Mouse (Mus musculus): ENCODE results near the gene Ccdc187. TPM values are rescaled to one million over a fixed set of nuclear protein-coding genes. Genes with fewer than 3 reads are reported as not detected.

Ccdc187 gene
- polyA plus RNA-seq, 1 experiment: 2.2 TPM

- H3K4me1 ChIP-seq (ENCODE audit: control insufficient read depth, insufficient read depth, low read length): peaks cover 11% of the 10 kb centered on the region
- TF ChIP-seq CTCF (IDR thresholded peaks at IDR 0.05; ENCODE audit: extremely low read depth, insufficient read depth, low read length): no peak
- TF ChIP-seq POLR2A (IDR thresholded peaks at IDR 0.05; ENCODE audit: extremely low read depth, insufficient read depth, low read length): no peak
Measured at GRCm38 (mm10) chr2:26234771-26235170, 59.6 kb downstream of the Ccdc187 start.

GRCm38 (mm10) chr2:26234253-26234652, 60.1 kb downstream of the Ccdc187 start:
- peaks cover 11% of the 10 kb centered on the region for H3K4me1 ChIP-seq (ENCODE audit: control insufficient read depth, insufficient read depth, low read length)
- no peak overlapping the region for H3K27ac ChIP-seq (ENCODE audit: insufficient read depth, low read length)
- TF ChIP-seq CTCF (IDR thresholded peaks at IDR 0.05; ENCODE audit: extremely low read depth, insufficient read depth, low read length): no peak
- TF ChIP-seq POLR2A (IDR thresholded peaks at IDR 0.05; ENCODE audit: extremely low read depth, insufficient read depth, low read length): no peak
- no peak overlapping the region for H3K4me3 ChIP-seq (ENCODE audit: insufficient read depth, low read length)

More at GRCm38 (mm10) chr2:26234771-26235170, 59.6 kb downstream of the Ccdc187 start:
- H3K27ac ChIP-seq (ENCODE audit: insufficient read depth, low read length): no peak overlapping the region
- no peak overlapping the region for H3K4me3 ChIP-seq (ENCODE audit: insufficient read depth, low read length)

GRCm38 (mm10) chr2:26231366-26231765, 63.0 kb downstream of the Ccdc187 start:
- H3K4me3 ChIP-seq (ENCODE audit: insufficient read depth, low read length): no peak overlapping the region

GRCm38 (mm10) chr2:26230253-26230652, 64.1 kb downstream of the Ccdc187 start:
- TF ChIP-seq POLR2A (IDR thresholded peaks at IDR 0.05; ENCODE audit: extremely low read depth, insufficient read depth, low read length) (no peak), CTCF (IDR thresholded peaks at IDR 0.05; ENCODE audit: extremely low read depth, insufficient read depth, low read length) (no peak)
- no peak overlapping the region for H3K27ac ChIP-seq (ENCODE audit: insufficient read depth, low read length)
- H3K4me3 ChIP-seq (ENCODE audit: insufficient read depth, low read length): no peak overlapping the region
- peaks cover 11% of the 10 kb centered on the region for H3K4me1 ChIP-seq (ENCODE audit: control insufficient read depth, insufficient read depth, low read length)

More at GRCm38 (mm10) chr2:26231366-26231765, 63.0 kb downstream of the Ccdc187 start:
- H3K27ac ChIP-seq (ENCODE audit: insufficient read depth, low read length): no peak overlapping the region
- no peak for TF ChIP-seq CTCF (IDR thresholded peaks at IDR 0.05; ENCODE audit: extremely low read depth, insufficient read depth, low read length)
- TF ChIP-seq POLR2A (IDR thresholded peaks at IDR 0.05; ENCODE audit: extremely low read depth, insufficient read depth, low read length): no peak
- H3K4me1 ChIP-seq (ENCODE audit: control insufficient read depth, insufficient read depth, low read length): peaks cover 11% of the 10 kb centered on the region

GRCm38 (mm10) chr2:26227788-26228187, 66.6 kb downstream of the Ccdc187 start:
- no peak overlapping the region for H3K27ac ChIP-seq (ENCODE audit: insufficient read depth, low read length)
- peak; percentile 77 for TF ChIP-seq CTCF (IDR thresholded peaks at IDR 0.05; ENCODE audit: extremely low read depth, insufficient read depth, low read length)
- TF ChIP-seq POLR2A (IDR thresholded peaks at IDR 0.05; ENCODE audit: extremely low read depth, insufficient read depth, low read length): no peak
- no peak overlapping the region for H3K4me3 ChIP-seq (ENCODE audit: insufficient read depth, low read length)
- peaks cover 6% of the 10 kb centered on the region; the same call in 1 of the 2 replicates for H3K4me1 ChIP-seq (ENCODE audit: control insufficient read depth, insufficient read depth, low read length)

- TF ChIP-seq POLR2A (IDR thresholded peaks at IDR 0.05; ENCODE audit: extremely low read depth, insufficient read depth, low read length): no peak
- TF ChIP-seq CTCF (IDR thresholded peaks at IDR 0.05; ENCODE audit: extremely low read depth, insufficient read depth, low read length): no peak
- Histone ChIP-seq H3K4me3 (ENCODE audit: insufficient read depth, low read length) (no peak overlapping the region), H3K4me1 (ENCODE audit: control insufficient read depth, insufficient read depth, low read length) (0 out of 2 replicates have a peak, but pooled peaks cover under 1% of the 10 kb centered on the region), H3K27ac (ENCODE audit: insufficient read depth, low read length) (no peak overlapping the region)
Measured at GRCm38 (mm10) chr2:26225242-26225641, 69.1 kb downstream of the Ccdc187 start.

GRCm38 (mm10) chr2:26223961-26224360, 70.4 kb downstream of the Ccdc187 start:
- no peak for TF ChIP-seq POLR2A (IDR thresholded peaks at IDR 0.05; ENCODE audit: extremely low read depth, insufficient read depth, low read length)
- TF ChIP-seq CTCF (IDR thresholded peaks at IDR 0.05; ENCODE audit: extremely low read depth, insufficient read depth, low read length): no peak
- H3K4me3 ChIP-seq (ENCODE audit: insufficient read depth, low read length): no peak overlapping the region
- no peak overlapping the region for H3K27ac ChIP-seq (ENCODE audit: insufficient read depth, low read length)
- no peaks in the 10 kb centered on the region for H3K4me1 ChIP-seq (ENCODE audit: control insufficient read depth, insufficient read depth, low read length)

- TF ChIP-seq POLR2A (IDR thresholded peaks at IDR 0.05; ENCODE audit: extremely low read depth, insufficient read depth, low read length): no peak
- TF ChIP-seq CTCF (IDR thresholded peaks at IDR 0.05; ENCODE audit: extremely low read depth, insufficient read depth, low read length): no peak
- no peaks in the 10 kb centered on the region for H3K4me1 ChIP-seq (ENCODE audit: control insufficient read depth, insufficient read depth, low read length)
- H3K27ac ChIP-seq (ENCODE audit: insufficient read depth, low read length): no peak overlapping the region
- H3K4me3 ChIP-seq (ENCODE audit: insufficient read depth, low read length): no peak overlapping the region
Measured at GRCm38 (mm10) chr2:26214526-26214925, 79.8 kb downstream of the Ccdc187 start.

- Histone ChIP-seq H3K4me1 (ENCODE audit: control insufficient read depth, insufficient read depth, low read length) (no peaks in the 10 kb centered on the region), H3K27ac (ENCODE audit: insufficient read depth, low read length) (no peak overlapping the region), H3K4me3 (ENCODE audit: insufficient read depth, low read length) (no peak overlapping the region)
- no peak for TF ChIP-seq POLR2A (IDR thresholded peaks at IDR 0.05; ENCODE audit: extremely low read depth, insufficient read depth, low read length)
- TF ChIP-seq CTCF (IDR thresholded peaks at IDR 0.05; ENCODE audit: extremely low read depth, insufficient read depth, low read length): no peak
Measured at GRCm38 (mm10) chr2:26209566-26209965, 84.8 kb downstream of the Ccdc187 start.

GRCm38 (mm10) chr2:26208126-26208789, 86.1 kb downstream of the Ccdc187 start, which contains the start of gene Lhx3:
Gene Lhx3 (minus strand): TSS chr2:26208289.
- Histone ChIP-seq H3K4me3 (ENCODE audit: insufficient read depth, low read length) (no peak within 1 kb of the TSS), H3K4me1 (ENCODE audit: control insufficient read depth, insufficient read depth, low read length) (no peaks in the 10 kb centered on the region), H3K27ac (ENCODE audit: insufficient read depth, low read length) (no peak within 1 kb of the TSS)
- TF ChIP-seq POLR2A (IDR thresholded peaks at IDR 0.05; ENCODE audit: extremely low read depth, insufficient read depth, low read length) (no peak), CTCF (IDR thresholded peaks at IDR 0.05; ENCODE audit: extremely low read depth, insufficient read depth, low read length) (no peak)
